Mouse (Mus musculus): ENCODE data around the gene Gm4737.
"Not testable (repeated sequence)": the region's sequence is repeated elsewhere in the genome, so short reads cannot be mapped to it uniquely, and the experiment has no call there.

Gm4737 gene

DNA sequence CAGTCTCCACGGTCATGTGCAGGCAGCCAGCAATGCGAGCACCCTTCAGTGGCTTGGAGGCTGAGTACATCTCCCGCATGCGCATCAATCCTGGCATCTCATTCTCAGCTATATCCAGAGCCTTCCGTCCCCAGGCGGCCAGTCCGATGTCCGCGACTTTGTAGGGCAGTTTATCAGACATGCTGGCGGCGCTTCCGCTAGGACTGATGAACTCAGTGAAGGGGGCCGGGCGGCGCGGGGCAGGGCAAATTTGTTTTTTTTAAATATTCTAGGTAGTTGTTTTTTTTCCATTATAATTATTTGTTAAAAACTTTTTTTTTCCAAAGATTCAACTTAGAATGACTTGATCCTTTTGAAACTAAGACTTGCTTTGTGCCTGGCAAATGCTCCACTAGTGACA lies at the start of gene Gm4737:
Gene Gm4737 (minus strand): TSS at position 246 of the 400 bp plus-strand sequence.
- not testable (repeated sequence) for DNase-seq (ENCODE audit: low spot score)

GRCm38 (mm10) chr16:46195792-46196191 lies 40.9 kb upstream of the Gm4737 start:
- DNase-seq (ENCODE audit: low spot score) = no peak

- DNase-seq (ENCODE audit: low spot score) = no peak
Measured at GRCm38 (mm10) chr16:46183096-46183495, 28.2 kb upstream of the Gm4737 start.

DNA sequence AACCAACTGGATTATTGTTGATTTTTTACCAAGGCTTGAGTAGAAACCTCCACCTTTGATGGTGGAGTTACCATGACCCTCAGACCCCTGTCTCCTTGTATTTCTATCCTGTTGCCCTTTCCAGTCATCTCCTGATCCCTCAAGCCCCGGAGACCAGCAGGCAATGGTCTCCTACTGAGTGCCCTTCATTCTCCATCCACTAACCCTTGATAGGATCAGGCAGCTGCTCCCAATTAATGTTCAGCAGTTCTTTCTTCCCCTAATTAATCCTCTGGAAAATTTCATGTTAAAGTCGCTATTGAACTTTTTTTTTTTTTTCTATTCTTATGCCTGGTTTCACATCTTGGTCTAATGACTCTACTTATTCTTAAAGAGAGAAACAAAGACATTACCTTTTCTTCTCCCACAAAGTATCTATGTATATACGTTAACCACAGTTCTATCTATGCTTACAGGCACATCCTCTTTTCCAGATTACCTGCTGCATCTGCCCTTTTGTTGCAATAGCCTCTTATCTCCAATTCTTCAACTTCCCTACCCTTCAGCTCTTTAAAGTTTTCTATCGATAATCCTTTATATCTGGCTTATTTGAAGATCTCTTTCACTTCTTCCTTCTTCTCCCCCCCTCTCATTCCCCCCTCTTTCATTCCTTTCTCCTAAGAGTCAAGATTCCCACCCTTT lies 23.4 kb upstream of the Gm4737 start:
- DNase-seq (ENCODE audit: low spot score) = no peak

DNA sequence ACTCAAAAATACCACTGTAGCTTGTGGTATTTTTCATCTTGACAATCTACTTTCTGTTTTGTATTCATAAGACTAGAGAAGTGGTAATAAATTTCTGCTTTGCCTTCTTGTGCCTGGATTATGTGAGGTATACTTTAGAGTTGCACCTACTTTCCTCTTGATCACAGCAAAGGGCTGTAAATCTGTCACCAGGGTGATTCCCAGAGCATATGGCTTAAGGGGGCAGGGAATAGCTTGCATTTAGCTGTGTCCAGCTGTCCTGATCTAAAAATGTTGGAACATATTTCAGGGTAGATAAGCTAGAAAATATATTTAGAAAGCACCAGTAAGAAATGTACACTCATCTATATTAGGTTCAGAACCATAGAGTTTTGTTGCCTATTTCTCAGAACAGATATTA lies 18.2 kb upstream of the Gm4737 start:
- DNase-seq (ENCODE audit: low spot score) = no peak

GRCm38 (mm10) chr16:46166971-46167370 lies 12.1 kb upstream of the Gm4737 start:
- no peak for DNase-seq (ENCODE audit: low spot score)

GRCm38 (mm10) chr16:46165305-46165704 lies 10.4 kb upstream of the Gm4737 start:
- no peak for DNase-seq (ENCODE audit: low spot score)

GRCm38 (mm10) chr16:46151141-46151540 lies 3.7 kb downstream of the Gm4737 start:
- DNase-seq (ENCODE audit: low spot score) = no peak

- no peak for DNase-seq (ENCODE audit: low spot score)
Measured at GRCm38 (mm10) chr16:46148661-46149341, 6.1 kb downstream of the Gm4737 start.

DNA sequence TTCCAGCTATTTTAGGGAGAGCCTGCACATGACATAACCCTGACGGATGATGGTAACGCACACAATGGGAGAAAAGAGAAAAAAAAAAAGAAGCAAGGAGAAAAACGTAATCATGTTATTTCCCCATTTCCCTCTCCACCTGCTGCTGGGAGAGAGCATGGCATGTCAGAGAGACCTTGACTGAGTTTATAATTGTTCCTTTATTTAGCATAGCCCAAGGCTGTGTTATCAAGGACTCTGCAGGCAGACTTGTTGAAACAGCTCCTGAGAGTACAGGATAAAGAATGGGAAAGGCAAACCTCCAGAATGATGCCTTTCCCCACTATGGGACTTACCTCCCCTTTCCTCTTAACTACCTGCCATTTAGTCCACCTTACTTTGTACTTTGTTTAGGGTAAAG lies 7.9 kb downstream of the Gm4737 start:
- no peak for DNase-seq (ENCODE audit: low spot score)

DNA sequence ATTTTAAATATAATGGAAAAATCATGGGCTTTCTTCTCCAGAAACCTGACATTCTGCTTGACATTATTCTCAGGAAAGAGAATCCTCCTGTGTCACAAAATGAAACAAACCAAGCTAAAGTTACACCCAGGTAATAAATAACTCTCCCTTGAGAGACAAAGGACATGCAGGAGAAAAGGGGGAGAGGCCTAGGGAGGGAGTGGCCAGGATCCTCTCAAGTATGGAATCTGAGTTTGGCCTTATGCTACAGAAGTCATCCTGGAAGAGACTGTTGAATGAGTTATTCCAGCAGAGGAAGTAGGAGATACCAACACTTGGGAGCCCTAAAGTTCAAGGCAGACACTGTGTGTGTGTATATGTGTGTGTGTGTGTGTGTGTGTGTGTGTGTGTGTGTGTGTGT lies 32.6 kb downstream of the Gm4737 start:
- no peak for DNase-seq (ENCODE audit: low spot score)

DNA sequence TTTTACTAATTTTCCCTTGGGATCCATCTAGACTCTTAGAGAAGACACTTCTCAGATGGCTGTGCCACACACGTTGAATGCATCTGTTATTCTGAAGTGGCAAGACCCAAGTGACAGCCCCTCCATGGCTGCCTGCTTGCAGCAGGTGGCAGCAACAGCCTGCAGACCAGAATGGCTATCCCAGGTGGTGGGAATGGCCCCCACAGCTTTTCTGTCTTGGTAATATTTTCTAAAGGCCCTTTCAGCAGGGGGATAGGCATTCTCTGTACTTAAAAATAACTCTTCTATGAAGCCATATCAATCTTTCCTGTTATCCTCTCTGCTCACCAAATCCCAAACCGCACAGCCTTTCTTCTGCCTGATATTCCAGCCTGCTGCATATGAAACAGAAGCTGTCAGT lies 33.5 kb downstream of the Gm4737 start:
- peak; percentile 48 for DNase-seq (ENCODE audit: low spot score)

- DNase-seq (ENCODE audit: low spot score) = no peak
Measured at GRCm38 (mm10) chr16:46120607-46121006, 34.3 kb downstream of the Gm4737 start.

DNA sequence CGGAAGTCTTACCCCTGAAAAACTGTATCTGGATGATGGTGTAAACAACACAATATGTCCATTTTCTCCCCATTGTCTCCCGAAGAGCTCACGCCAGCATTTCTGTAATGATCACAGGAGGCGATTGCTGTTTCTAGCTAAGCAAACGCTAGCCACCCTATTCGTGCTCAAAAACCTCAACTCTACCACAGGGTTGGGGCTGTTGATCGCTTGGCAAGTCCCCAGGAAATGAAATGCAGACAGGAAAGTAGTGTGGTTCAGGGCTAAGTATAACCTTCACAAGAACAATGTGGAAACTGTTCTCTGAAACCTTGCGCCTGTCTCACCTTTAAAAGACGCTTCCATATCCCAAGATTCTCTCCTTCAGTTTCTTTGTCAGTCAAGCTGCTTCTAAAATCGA lies 34.9 kb downstream of the Gm4737 start, which contains the start of gene Cd96:
Gene Cd96 (minus strand): TSS at position 232 of the 400 bp plus-strand sequence.
- DNase-seq (ENCODE audit: low spot score) = no peak

DNA sequence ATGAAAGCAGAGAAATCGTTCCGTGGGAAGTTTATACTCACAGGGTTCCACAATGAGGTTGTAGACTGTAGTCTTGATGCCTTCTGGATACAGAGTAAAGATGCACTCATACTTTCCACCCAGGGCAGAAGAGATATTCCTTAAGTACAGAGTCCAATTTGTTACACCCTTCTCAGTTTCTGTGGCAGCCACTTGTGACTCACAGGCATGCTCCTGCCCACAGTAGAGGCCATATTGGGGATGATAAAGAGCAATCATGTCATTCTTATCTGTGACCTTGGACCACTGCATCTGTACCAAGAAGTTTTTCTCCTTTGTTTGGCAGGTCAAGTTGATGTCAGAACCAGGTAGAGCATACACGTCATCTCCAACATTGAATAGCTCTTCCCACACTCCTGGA lies 37.2 kb downstream of the Gm4737 start:
- no peak for DNase-seq (ENCODE audit: low spot score)

GRCm38 (mm10) chr16:46114727-46115126 lies 40.1 kb downstream of the Gm4737 start:
- no peak for DNase-seq (ENCODE audit: low spot score)

- no peak for DNase-seq (ENCODE audit: low spot score)
Measured at GRCm38 (mm10) chr16:46109536-46109935, 45.3 kb downstream of the Gm4737 start.

- DNase-seq (ENCODE audit: low spot score) = no peak
Measured at GRCm38 (mm10) chr16:46107431-46107830, 47.4 kb downstream of the Gm4737 start.

GRCm38 (mm10) chr16:46104491-46104890 lies 50.4 kb downstream of the Gm4737 start:
- DNase-seq (ENCODE audit: low spot score) = no peak
